Mouse (Mus musculus) bone marrow macrophage, adult 2 months (primary cell): ENCODE measurements around the gene Eif4e2.

Source experiments
- CTCF ChIP-seq: IDR thresholded peaks from 2 replicates; pipeline ENCODE4 v1.5.1; 2012; ENCODE audit warnings: low read depth, mild to moderate bottlenecking, low read length, moderate library complexity
- POLR2A ChIP-seq: IDR thresholded peaks from 2 replicates; pipeline ENCODE4 v1.6.1; 2012; ENCODE audit warnings: mild to moderate bottlenecking, low read depth, low read length, borderline replicate concordance

- TF ChIP-seq CTCF (no peak), POLR2A (no peak)
These were observed 69.8 kb downstream of the Eif4e2 start for GRCm38 (mm10) chr1:87283410-87283960.
